Mouse (Mus musculus): ENCODE measurements at regions not wholly inside any gene's neighbourhood (a gene's known extent, or its start where the extent isn't known, plus 50 kb on each side); places are given as distances from the start of the nearest gene placed in this dataset.

GRCm38 (mm10) chr7:74747704-74748103 is 193.1 kb upstream of the Slco3a1 start:
- WGBS, result 68% methylated on average over 1 of the region's 1 CpGs
- Histone ChIP-seq H3K9me3 (no peaks in the 10 kb centered on the region), H3K36me3 (no peaks in the 10 kb centered on the region), H3K9ac (replicated peaks) (no peak overlapping the region), H3K27ac (no peak overlapping the region), H3K4me1 (replicated peaks) (no peaks in the 10 kb centered on the region), H3K27me3 (no peaks in the 10 kb centered on the region), H3K4me2 (no peak overlapping the region), H3K4me3 (replicated peaks) (no peak overlapping the region)
- no peak for ATAC-seq (ENCODE audit: insufficient number of reproducible peaks, insufficient read depth, low FRiP score, low TSS enrichment, low read depth)

DNA sequence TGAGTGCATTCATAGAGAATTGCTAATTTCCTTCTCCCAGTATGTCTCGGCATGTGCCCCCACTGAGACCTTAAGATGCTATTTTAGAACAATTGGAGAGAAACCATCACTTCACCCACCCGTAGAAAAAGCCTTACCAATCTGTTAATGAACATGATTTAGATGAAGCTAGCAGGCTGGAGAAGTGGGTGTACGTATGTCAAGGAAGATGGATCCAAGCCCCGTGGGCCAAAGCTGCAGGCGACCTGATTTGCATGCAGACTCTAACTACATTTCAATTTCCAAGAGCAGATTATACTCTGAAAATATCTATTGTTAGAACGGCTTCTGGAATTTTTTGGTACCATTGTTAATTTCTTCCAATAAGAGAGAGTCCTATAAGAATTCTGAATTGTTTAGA is 180.4 kb upstream of the Slco3a1 start:
- ATAC-seq (ENCODE audit: insufficient number of reproducible peaks, insufficient read depth, low FRiP score, low TSS enrichment, low read depth), result no peak

GRCm38 (mm10) chr7:74726324-74726991 is 171.9 kb upstream of the Slco3a1 start:
- Histone ChIP-seq H3K9me3 (no peaks in the 10 kb centered on the region), H3K4me1 (replicated peaks) (no peaks in the 10 kb centered on the region), H3K27ac (no peak overlapping the region), H3K36me3 (no peaks in the 10 kb centered on the region), H3K27me3 (no peaks in the 10 kb centered on the region), H3K9ac (replicated peaks) (no peak overlapping the region), H3K4me2 (no peak overlapping the region), H3K4me3 (replicated peaks) (no peak overlapping the region)
- ATAC-seq (ENCODE audit: insufficient number of reproducible peaks, insufficient read depth, low FRiP score, low TSS enrichment, low read depth), result no peak
- WGBS, result 61% methylated on average over 8 of the region's 8 CpGs

More for the DNA sequence above, 180.4 kb upstream of the Slco3a1 start:
- no peak overlapping the region for H3K9ac ChIP-seq (replicated peaks)
- no peak overlapping the region for H3K4me2 ChIP-seq
- H3K4me3 ChIP-seq (replicated peaks), result no peak overlapping the region
- no peaks in the 10 kb centered on the region for H3K27me3 ChIP-seq
- H3K36me3 ChIP-seq, result no peaks in the 10 kb centered on the region
- H3K4me1 ChIP-seq (replicated peaks), result no peaks in the 10 kb centered on the region
- no peaks in the 10 kb centered on the region for H3K9me3 ChIP-seq
- 78% methylated on average over 6 of the region's 6 CpGs for WGBS
- no peak overlapping the region for H3K27ac ChIP-seq

DNA sequence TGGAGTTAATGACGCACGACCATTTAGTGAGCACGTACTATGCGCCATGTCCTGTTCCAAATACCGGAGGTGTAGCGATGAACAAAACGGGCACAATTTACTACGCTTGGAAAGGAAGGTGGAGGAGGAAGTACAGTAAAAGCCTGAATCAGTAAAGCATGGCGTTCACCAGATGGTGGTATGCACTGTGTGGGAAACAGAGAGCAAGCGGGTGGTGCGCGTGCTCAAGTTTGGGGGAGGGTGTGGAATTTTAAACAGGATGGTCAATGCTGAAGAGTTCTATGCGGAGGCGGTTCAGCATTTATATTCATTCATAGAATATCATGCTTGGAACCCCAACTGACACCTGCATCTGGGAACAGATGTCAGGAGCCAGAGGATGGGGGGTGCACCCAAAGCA is 164.7 kb upstream of the Slco3a1 start:
- no peaks in the 10 kb centered on the region for H3K36me3 ChIP-seq
- ATAC-seq (ENCODE audit: insufficient number of reproducible peaks, insufficient read depth, low FRiP score, low TSS enrichment, low read depth), result no peak
- H3K4me3 ChIP-seq (replicated peaks), result no peak overlapping the region
- H3K9ac ChIP-seq (replicated peaks), result no peak overlapping the region
- 97% methylated on average over 14 of the region's 14 CpGs for WGBS
- no peaks in the 10 kb centered on the region for H3K4me1 ChIP-seq (replicated peaks)
- no peak overlapping the region for H3K27ac ChIP-seq
- H3K27me3 ChIP-seq, result no peaks in the 10 kb centered on the region
- no peaks in the 10 kb centered on the region for H3K9me3 ChIP-seq
- H3K4me2 ChIP-seq, result no peak overlapping the region

- no peaks in the 10 kb centered on the region for H3K36me3 ChIP-seq
- 0 out of 2 replicates have a peak, but pooled peaks cover 2% of the 10 kb centered on the region for H3K4me1 ChIP-seq (replicated peaks)
- no peak overlapping the region for H3K4me2 ChIP-seq
- H3K9ac ChIP-seq (replicated peaks), result no peak overlapping the region
- H3K4me3 ChIP-seq (replicated peaks), result no peak overlapping the region
- ATAC-seq (ENCODE audit: insufficient number of reproducible peaks, insufficient read depth, low FRiP score, low TSS enrichment, low read depth), result no peak
- 75% methylated on average over 7 of the region's 7 CpGs for WGBS
- H3K27ac ChIP-seq, result no peak overlapping the region
- H3K27me3 ChIP-seq, result no peaks in the 10 kb centered on the region
- no peaks in the 10 kb centered on the region for H3K9me3 ChIP-seq
Measured at GRCm38 (mm10) chr7:74709993-74710581, 155.5 kb upstream of the Slco3a1 start.

- 45% methylated on average over 5 of the region's 5 CpGs for WGBS
- no peak for ATAC-seq (ENCODE audit: insufficient number of reproducible peaks, insufficient read depth, low FRiP score, low TSS enrichment, low read depth)
- no peak overlapping the region for H3K4me2 ChIP-seq
- no peak overlapping the region for H3K9ac ChIP-seq (replicated peaks)
- no peaks in the 10 kb centered on the region for H3K36me3 ChIP-seq
- 0 out of 2 replicates have a peak, but pooled peaks cover 2% of the 10 kb centered on the region for H3K4me1 ChIP-seq (replicated peaks)
- H3K27ac ChIP-seq, result no peak overlapping the region
- no peaks in the 10 kb centered on the region for H3K9me3 ChIP-seq
- H3K4me3 ChIP-seq (replicated peaks), result no peak overlapping the region
- no peaks in the 10 kb centered on the region for H3K27me3 ChIP-seq
Measured at GRCm38 (mm10) chr7:74709006-74709405, 154.4 kb upstream of the Slco3a1 start.

DNA sequence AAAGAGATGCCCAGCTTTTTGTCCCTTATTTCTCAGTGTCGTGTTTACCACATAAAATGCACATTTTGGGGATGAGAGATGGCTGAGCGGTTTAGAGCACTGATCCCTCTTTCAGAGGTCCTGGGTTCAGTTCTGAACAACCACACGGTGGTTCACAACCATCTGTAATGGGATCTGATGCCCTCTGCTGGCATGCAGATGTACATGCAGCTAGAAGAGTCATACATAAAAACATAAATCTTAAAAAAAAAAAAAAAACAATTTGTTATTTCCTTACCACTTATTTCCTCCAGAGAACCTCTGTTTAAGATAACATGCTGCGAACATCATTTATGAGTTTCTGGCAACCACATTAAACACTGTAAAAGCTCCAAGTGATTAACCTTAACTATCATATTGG is 149.0 kb upstream of the Slco3a1 start:
- ATAC-seq (ENCODE audit: insufficient number of reproducible peaks, insufficient read depth, low FRiP score, low TSS enrichment, low read depth), result no peak
- no peaks in the 10 kb centered on the region for H3K9me3 ChIP-seq

DNA sequence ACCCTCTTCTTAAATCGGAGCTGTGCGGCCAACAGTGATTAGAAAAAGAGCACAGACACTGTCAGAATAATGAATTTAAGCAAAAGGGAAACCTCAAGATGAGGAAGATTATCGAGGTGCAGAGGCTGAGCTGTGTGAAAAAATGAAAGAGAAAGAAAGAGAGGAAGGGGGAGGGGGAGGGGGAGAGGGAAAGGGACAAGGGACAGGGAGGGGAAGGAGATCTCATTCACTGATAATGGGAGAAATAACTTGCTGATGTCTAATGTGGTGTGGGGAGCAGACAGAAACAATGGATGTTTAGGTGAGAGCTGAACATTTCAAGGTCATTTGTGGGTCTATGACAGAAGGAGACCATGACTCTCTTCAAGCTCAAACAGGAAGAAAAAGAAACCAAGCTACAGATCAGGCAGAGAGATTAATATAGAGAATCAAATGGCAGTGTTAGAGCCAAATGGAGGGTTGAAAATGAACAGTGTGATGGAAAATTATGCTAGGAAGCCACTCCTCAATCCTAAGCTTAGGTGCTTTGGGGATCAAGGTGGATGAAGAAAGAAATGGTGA is 143.3 kb upstream of the Slco3a1 start:
- Histone ChIP-seq H3K27me3 (no peaks in the 10 kb centered on the region), H3K4me1 (replicated peaks) (no peaks in the 10 kb centered on the region), H3K4me2 (no peak overlapping the region), H3K36me3 (no peaks in the 10 kb centered on the region), H3K4me3 (replicated peaks) (no peak overlapping the region), H3K9me3 (no peaks in the 10 kb centered on the region), H3K27ac (no peak overlapping the region), H3K9ac (replicated peaks) (no peak overlapping the region)
- no peak for ATAC-seq (ENCODE audit: insufficient number of reproducible peaks, insufficient read depth, low FRiP score, low TSS enrichment, low read depth)
- WGBS, result 84% methylated on average over 3 of the region's 3 CpGs

More for the DNA sequence above, 149.0 kb upstream of the Slco3a1 start:
- H3K4me3 ChIP-seq (replicated peaks), result no peak overlapping the region
- no peak overlapping the region for H3K9ac ChIP-seq (replicated peaks)
- no peaks in the 10 kb centered on the region for H3K27me3 ChIP-seq
- 77% methylated on average over 4 of the region's 4 CpGs for WGBS
- H3K4me2 ChIP-seq, result no peak overlapping the region
- H3K4me1 ChIP-seq (replicated peaks), result 0 out of 2 replicates have a peak, but pooled peaks cover under 1% of the 10 kb centered on the region
- H3K36me3 ChIP-seq, result no peaks in the 10 kb centered on the region
- H3K27ac ChIP-seq, result no peak overlapping the region

DNA sequence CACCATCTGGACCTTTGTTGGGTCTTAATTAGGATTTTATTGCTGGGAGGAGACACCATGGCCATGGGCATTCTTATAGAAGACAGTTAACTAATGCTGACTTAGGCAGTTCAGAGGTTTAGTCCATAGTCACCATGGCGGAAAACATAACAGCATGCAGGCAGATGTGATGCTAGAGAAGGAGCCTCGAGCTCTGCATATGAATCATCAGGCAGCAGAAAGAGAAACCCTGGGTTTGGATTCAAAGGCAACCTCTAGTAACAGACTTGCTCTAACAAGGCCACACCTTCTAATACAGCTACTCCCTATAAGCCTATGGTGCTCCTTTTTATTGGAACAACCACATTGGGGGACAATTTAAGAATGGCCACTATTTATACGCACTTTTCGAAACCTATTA is 141.7 kb upstream of the Slco3a1 start:
- Histone ChIP-seq H3K27ac (no peak overlapping the region), H3K36me3 (no peaks in the 10 kb centered on the region), H3K4me2 (no peak overlapping the region), H3K4me3 (replicated peaks) (no peak overlapping the region), H3K9me3 (no peaks in the 10 kb centered on the region), H3K9ac (replicated peaks) (no peak overlapping the region), H3K27me3 (no peaks in the 10 kb centered on the region), H3K4me1 (replicated peaks) (no peaks in the 10 kb centered on the region)
- WGBS, result 81% methylated on average over 4 of the region's 4 CpGs
- no peak for ATAC-seq (ENCODE audit: insufficient number of reproducible peaks, insufficient read depth, low FRiP score, low TSS enrichment, low read depth)

- no peaks in the 10 kb centered on the region for H3K4me1 ChIP-seq (replicated peaks)
- ATAC-seq (ENCODE audit: insufficient number of reproducible peaks, insufficient read depth, low FRiP score, low TSS enrichment, low read depth), result no peak
- no peak overlapping the region for H3K4me3 ChIP-seq (replicated peaks)
- no peaks in the 10 kb centered on the region for H3K9me3 ChIP-seq
- H3K27me3 ChIP-seq, result no peaks in the 10 kb centered on the region; the same call in 1 of the 2 replicates
- no peak overlapping the region for H3K9ac ChIP-seq (replicated peaks)
- whole genome bisulfite sequencing, result 83% methylated on average over 3 of the region's 3 CpGs
- H3K4me2 ChIP-seq, result no peak overlapping the region
- H3K36me3 ChIP-seq, result no peaks in the 10 kb centered on the region
- H3K27ac ChIP-seq, result no peak overlapping the region
Measured at GRCm38 (mm10) chr7:74693049-74693448, 138.5 kb upstream of the Slco3a1 start.

- Histone ChIP-seq H3K9me3 (no peaks in the 10 kb centered on the region), H3K4me1 (replicated peaks) (no peaks in the 10 kb centered on the region), H3K27ac (no peak overlapping the region), H3K9ac (replicated peaks) (no peak overlapping the region), H3K4me3 (replicated peaks) (no peak overlapping the region), H3K27me3 (no peaks in the 10 kb centered on the region; the same call in 1 of the 2 replicates), H3K36me3 (no peaks in the 10 kb centered on the region), H3K4me2 (no peak overlapping the region)
- no peak for ATAC-seq (ENCODE audit: insufficient number of reproducible peaks, insufficient read depth, low FRiP score, low TSS enrichment, low read depth)
Measured at GRCm38 (mm10) chr7:74690706-74691105, 136.1 kb upstream of the Slco3a1 start.
